Mouse (Mus musculus) heart, embryonic 11.5 days (tissue): ENCODE measurements around the gene Ctnnd2. TPM values are rescaled to one million over a fixed set of nuclear protein-coding genes. Genes with fewer than 3 reads are reported as not detected.

Experiments used
- ATAC-seq: fragments of 200-750 bp; cut with Nextera tagmentation; replicated peaks from 2 replicates; pipeline ENCODE4 v1.8.0; 2017; ENCODE audit warnings: moderate library complexity; ENCODE audit not compliant: insufficient number of reproducible peaks, low FRiP score, low TSS enrichment
- H3K27ac ChIP-seq: fragments of 300-500 bp; sonication (generic); 2 replicates; pipeline ENCODE4 v1.5.1; 2014; ENCODE audit warnings: mild to moderate bottlenecking, low read depth, low read length
- H3K27me3 ChIP-seq: fragments of 300-500 bp; sonication (generic); 2 replicates; pipeline ENCODE4 v1.6.1; 2014; ENCODE audit warnings: mild to moderate bottlenecking, low read length, mixed read lengths; ENCODE audit not compliant: control insufficient read depth, insufficient read depth
- H3K36me3 ChIP-seq: fragments of 300-500 bp; sonication (generic); 2 replicates; pipeline ENCODE4 v1.6.1; 2014; ENCODE audit warnings: mild to moderate bottlenecking, low read length, moderate library complexity, mixed read lengths; ENCODE audit not compliant: control insufficient read depth, insufficient read depth
- H3K4me1 ChIP-seq: fragments of 300-500 bp; sonication (generic); 2 replicates; pipeline ENCODE4 v1.6.1; 2014; ENCODE audit warnings: low read length; ENCODE audit not compliant: control insufficient read depth, insufficient read depth
- H3K4me2 ChIP-seq: fragments of 300-500 bp; sonication (generic); 2 replicates; pipeline ENCODE4 v1.6.1; 2014; ENCODE audit warnings: mild to moderate bottlenecking, moderate library complexity
- H3K4me3 ChIP-seq: fragments of 300-500 bp; sonication (generic); 2 replicates; pipeline ENCODE4 v1.5.1; 2014; ENCODE audit warnings: low read depth, low read length
- H3K9ac ChIP-seq: fragments of 300-500 bp; sonication (generic); 2 replicates; pipeline ENCODE4 v1.6.1; 2014; ENCODE audit warnings: mild to moderate bottlenecking, low read depth, low read length, moderate library complexity
- H3K9me3 ChIP-seq: fragments of 300-500 bp; sonication (generic); replicated peaks from 2 replicates; pipeline ENCODE4 v1.6.1; 2016; ENCODE audit warnings: low read length; ENCODE audit not compliant: control insufficient read depth
- WGBS: fragments of 180-500 bp; shearing (Covaris S2); extraction: QIAGEN DNeasy Blood & Tissue Kit; methylation state at CpG from one replicate; pipeline ENCODE4 v1.1.7; 2014; ENCODE audit not compliant: insufficient replicate concordance; 5-methylcytosine and 5-hydroxymethylcytosine counted together
- polyA plus RNA-seq: library from polyadenylated mRNA; unstranded; fragments of >200 nt; fragmentation: Nextera tagmentation; extraction: Ambion mirVana; gene quantifications from 2 replicates; pipeline ENCODE4 v1.2.1, GENCODE M21; 2014

Ctnnd2 gene
- polyA plus RNA-seq, 1 experiment from 2014 or later = 2.1 TPM

DNA sequence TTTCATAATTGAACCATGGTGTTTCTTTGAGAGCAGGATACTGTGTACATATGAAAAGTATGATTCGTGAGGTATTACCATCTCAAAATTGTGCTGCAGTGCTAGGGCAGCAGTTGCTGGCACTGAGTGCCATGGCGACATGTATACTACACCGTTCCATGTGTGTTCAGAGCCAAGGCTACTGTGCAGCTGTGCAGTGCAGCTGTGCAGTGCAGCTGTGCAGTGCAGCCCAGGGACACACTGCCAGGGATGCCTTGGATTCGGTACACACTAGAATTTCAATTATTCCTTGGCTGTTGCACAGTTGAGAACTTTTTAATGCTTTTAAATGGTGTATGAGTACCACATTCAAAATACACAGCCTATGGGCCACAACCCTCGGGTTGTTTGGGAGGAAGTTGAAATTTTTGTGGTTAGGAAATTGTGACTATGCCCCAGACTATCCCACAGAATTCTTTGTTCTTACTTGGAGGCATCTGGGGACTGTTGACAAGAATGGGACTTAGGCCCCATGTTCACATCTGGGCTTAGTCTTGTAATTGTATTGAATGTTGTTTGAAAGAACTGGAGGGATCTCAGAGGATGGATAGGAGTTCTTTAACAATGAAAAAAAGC, 613.4 kb downstream of the Ctnnd2 start:
- no peak overlapping the region for H3K4me3 ChIP-seq
- H3K4me1 ChIP-seq = no peaks in the 10 kb centered on the region
- 85% methylated on average over 5 of the region's 5 CpGs for WGBS
- no peaks in the 10 kb centered on the region for H3K27me3 ChIP-seq
- no peak for ATAC-seq
- H3K27ac ChIP-seq = no peak overlapping the region
- no peak overlapping the region for H3K4me2 ChIP-seq
- H3K9ac ChIP-seq = no peak overlapping the region
- H3K9me3 ChIP-seq = no peaks in the 10 kb centered on the region
- H3K36me3 ChIP-seq = no peaks in the 10 kb centered on the region

DNA sequence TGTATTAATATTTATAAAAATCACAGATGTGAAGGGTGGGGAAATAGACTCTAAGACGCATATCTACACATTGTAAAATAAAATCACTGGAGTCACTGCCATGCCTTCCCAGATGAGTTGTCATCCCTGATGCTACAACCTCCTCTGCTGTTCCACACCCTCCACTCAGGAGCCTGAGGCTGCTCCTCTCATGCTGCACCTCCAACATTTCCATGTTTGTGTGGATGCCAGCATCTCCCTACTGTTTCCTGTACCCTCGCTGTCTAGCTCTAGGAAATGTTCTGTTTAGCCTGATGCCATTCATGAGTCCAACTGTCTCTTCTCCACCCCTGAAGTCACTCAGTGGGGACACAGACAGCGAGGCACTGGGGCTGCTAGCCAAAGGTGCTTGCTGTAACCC, 620.9 kb downstream of the Ctnnd2 start:
- ATAC-seq = no peak
- 69% methylated on average over 3 of the region's 3 CpGs for WGBS
- H3K4me3 ChIP-seq = no peak overlapping the region

GRCm38 (mm10) chr15:30795723-30796122, 623.3 kb downstream of the Ctnnd2 start:
- no peak overlapping the region for H3K9ac ChIP-seq
- 83% methylated on average over 3 of the region's 3 CpGs for WGBS

More for the DNA sequence above, 620.9 kb downstream of the Ctnnd2 start:
- H3K27me3 ChIP-seq = no peaks in the 10 kb centered on the region
- H3K4me1 ChIP-seq = no peaks in the 10 kb centered on the region
- H3K9ac ChIP-seq = no peak overlapping the region
- no peak overlapping the region for H3K27ac ChIP-seq
- no peaks in the 10 kb centered on the region for H3K9me3 ChIP-seq
- no peaks in the 10 kb centered on the region for H3K36me3 ChIP-seq
- H3K4me2 ChIP-seq = no peak overlapping the region

DNA sequence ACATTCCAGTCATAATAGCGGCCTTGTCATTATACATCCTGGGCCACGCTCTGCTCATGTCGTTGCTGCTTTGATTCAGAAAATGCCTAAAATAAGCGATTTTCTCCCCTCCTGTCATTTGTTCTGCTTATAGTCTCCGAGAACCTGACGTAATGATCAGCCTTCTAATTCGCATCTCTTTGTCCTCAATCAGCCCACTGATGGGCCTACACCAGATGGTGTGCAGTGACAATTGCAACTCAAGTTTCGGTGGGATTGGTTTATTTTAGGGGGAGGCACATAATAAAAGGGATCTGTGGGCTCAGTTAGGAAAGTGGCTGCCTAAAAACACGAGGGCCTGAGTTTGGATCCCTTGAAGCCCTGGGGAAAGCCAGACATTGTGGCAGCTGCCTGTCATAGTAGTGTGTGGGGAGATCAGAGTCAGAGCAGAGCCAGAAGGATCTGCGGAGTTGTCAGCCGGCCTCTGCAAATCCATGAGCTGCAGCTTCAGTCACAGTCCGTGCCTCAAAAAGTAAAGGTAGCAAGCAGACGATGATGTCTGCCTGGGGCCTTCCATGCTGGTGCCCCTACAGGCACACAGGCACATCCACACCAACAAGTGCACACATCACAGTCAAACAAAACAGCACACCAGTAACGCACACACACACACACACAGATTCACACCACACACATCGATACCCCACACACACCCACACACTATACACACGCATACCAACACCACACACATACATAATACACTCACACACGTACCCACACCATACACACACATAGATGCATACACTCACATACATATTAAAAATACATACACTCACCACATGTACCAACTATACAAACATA, 655.3 kb downstream of the Ctnnd2 start:
- H3K4me2 ChIP-seq = no peak overlapping the region
- no peak overlapping the region for H3K9ac ChIP-seq
- no peaks in the 10 kb centered on the region for H3K27me3 ChIP-seq
- H3K9me3 ChIP-seq = no peaks in the 10 kb centered on the region
- H3K27ac ChIP-seq = no peak overlapping the region
- H3K36me3 ChIP-seq = no peaks in the 10 kb centered on the region
- no peak overlapping the region for H3K4me3 ChIP-seq
- 79% methylated on average over 17 of the region's 17 CpGs for WGBS
- no peaks in the 10 kb centered on the region for H3K4me1 ChIP-seq
- no peak for ATAC-seq

More at GRCm38 (mm10) chr15:30795723-30796122, 623.3 kb downstream of the Ctnnd2 start:
- Histone ChIP-seq H3K27me3 (no peaks in the 10 kb centered on the region), H3K4me1 (no peaks in the 10 kb centered on the region), H3K4me2 (no peak overlapping the region), H3K4me3 (no peak overlapping the region), H3K36me3 (no peaks in the 10 kb centered on the region), H3K9me3 (no peaks in the 10 kb centered on the region), H3K27ac (no peak overlapping the region)
- ATAC-seq = no peak

DNA sequence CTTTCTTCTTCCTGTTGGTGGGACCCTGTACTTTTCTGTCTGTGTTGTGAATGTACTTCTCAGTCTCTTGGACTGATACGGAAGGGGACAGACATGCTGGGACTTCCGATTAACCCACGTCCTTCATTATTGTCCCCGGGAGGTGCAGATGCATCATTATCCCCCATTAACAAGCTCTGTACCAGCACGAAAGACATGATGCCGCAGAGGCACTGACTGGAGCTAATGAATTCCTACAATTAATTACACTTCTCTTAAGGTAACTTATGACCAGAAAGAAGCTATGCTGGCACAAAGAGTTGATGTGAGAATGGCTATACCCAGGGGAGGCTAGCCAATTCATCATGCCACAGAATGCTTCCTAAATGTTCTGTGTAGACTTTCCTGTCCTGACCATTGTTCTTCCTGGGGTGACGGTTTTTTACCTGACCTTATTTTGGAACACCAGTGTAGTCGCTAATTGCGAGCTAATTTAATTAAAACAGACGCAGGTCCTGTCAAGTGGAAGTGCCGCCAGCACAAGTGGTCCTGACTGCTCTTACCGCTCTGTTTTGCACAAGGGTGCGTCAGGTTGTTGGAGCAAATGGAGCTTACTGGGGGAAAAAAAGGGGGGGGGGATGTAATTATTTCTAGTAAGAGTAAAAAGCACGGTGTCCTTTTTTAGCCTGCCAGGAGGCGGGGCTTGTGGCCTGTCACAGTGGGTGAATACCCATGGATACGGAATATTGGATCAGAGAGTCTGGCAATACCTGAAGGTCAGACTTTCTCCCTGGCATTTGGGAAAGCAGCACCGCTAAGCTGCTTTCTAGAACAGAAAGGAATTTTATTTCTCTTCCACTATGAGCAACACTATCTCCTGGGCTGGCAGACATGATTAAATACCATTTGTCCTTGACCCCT, 685.1 kb downstream of the Ctnnd2 start:
- H3K4me3 ChIP-seq = no peak overlapping the region
- H3K4me1 ChIP-seq = no peaks in the 10 kb centered on the region
- no peak for ATAC-seq
- no peak overlapping the region for H3K4me2 ChIP-seq
- no peak overlapping the region for H3K9ac ChIP-seq
- H3K27me3 ChIP-seq = no peaks in the 10 kb centered on the region
- no peaks in the 10 kb centered on the region for H3K9me3 ChIP-seq
- H3K27ac ChIP-seq = no peak overlapping the region
- H3K36me3 ChIP-seq = no peaks in the 10 kb centered on the region
- 81% methylated on average over 17 of the region's 17 CpGs for WGBS

GRCm38 (mm10) chr15:30867429-30867828, 695.0 kb downstream of the Ctnnd2 start:
- H3K4me2 ChIP-seq = no peak overlapping the region
- no peaks in the 10 kb centered on the region for H3K9me3 ChIP-seq
- H3K36me3 ChIP-seq = no peaks in the 10 kb centered on the region
- ATAC-seq = no peak
- no peak overlapping the region for H3K4me3 ChIP-seq
- H3K4me1 ChIP-seq = no peaks in the 10 kb centered on the region
- H3K27me3 ChIP-seq = no peaks in the 10 kb centered on the region
- H3K27ac ChIP-seq = no peak overlapping the region
- 86% methylated on average over 5 of the region's 5 CpGs for WGBS
- H3K9ac ChIP-seq = no peak overlapping the region

GRCm38 (mm10) chr15:30869673-30870512, 697.5 kb downstream of the Ctnnd2 start:
- no peak overlapping the region for H3K4me2 ChIP-seq
- H3K9ac ChIP-seq = no peak overlapping the region
- no peak overlapping the region for H3K27ac ChIP-seq
- H3K36me3 ChIP-seq = no peaks in the 10 kb centered on the region
- 78% methylated on average over 12 of the region's 12 CpGs for WGBS
- H3K9me3 ChIP-seq = no peaks in the 10 kb centered on the region
- H3K27me3 ChIP-seq = no peaks in the 10 kb centered on the region
- no peak overlapping the region for H3K4me3 ChIP-seq
- no peaks in the 10 kb centered on the region for H3K4me1 ChIP-seq
- no peak for ATAC-seq

DNA sequence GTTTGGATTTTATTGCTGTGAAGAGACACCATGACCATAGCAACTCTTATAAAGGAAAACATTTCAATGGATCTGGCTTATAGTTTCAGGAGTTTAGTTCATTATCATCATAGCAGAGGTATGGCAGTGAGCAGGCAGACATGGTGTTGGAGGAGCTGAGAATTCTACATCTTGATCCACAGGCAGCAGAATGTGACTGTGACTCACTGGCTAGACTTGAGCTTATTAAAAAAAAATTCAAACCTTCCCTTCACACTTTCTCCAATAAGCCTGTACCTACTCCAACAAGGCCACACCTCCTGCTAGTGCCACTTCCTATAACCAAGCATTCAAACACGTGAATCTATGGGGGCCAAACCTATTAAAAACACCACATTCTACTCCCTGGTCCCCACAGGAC, 703.1 kb downstream of the Ctnnd2 start:
- 54% methylated on average over 1 of the region's 1 CpGs for WGBS
- Histone ChIP-seq H3K4me1 (no peaks in the 10 kb centered on the region), H3K27ac (no peak overlapping the region), H3K27me3 (no peaks in the 10 kb centered on the region), H3K4me3 (no peak overlapping the region), H3K36me3 (no peaks in the 10 kb centered on the region), H3K4me2 (no peak overlapping the region), H3K9me3 (no peaks in the 10 kb centered on the region), H3K9ac (no peak overlapping the region)
- no peak for ATAC-seq
